Mouse (Mus musculus): Measurements from ENCODE around the gene Casz1. TPM values are rescaled to one million over a fixed set of nuclear protein-coding genes. Genes with fewer than 3 reads are reported as not detected.

Gene Casz1
- total RNA-seq, 2 experiments from 2014 or later = 1.0 to 1.5 TPM

DNA sequence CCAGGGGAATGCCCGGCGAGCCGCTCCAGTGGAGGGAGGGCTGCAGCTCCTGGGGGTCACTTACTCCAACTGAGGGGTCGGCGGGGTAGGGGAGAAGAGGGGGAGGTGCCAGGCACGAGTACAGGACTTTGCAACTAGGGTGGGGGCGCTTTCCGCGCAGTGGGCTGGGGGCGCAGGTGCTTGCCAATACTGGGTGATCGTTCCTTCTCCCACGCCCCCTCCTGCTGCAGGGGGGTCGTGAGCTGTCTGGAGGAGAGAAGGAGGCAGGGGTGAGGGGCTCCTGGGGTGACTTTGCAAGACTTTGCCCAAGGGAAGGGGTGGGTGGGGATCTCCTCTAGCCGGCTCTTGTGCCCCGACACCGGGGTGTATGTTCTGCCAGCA, 541 bp downstream of the Casz1 start:
- no peak for DNase-seq (ENCODE audit: extremely low spot score in 1 of 2, low spot score in 2 of 2)
- intact Hi-C loops (cut with DNase I) = loop anchor here (2.0 kb wide), 2 partner anchors 62 to 96 kb away; no protein-coding TSS in a partner anchor
- TF ChIP-seq CTCF (IDR thresholded peaks at IDR 0.05) = no peak
- peak overlapping the region; percentile 60 for H3K4me3 ChIP-seq
- H3K27ac ChIP-seq = no peak overlapping the region

DNA sequence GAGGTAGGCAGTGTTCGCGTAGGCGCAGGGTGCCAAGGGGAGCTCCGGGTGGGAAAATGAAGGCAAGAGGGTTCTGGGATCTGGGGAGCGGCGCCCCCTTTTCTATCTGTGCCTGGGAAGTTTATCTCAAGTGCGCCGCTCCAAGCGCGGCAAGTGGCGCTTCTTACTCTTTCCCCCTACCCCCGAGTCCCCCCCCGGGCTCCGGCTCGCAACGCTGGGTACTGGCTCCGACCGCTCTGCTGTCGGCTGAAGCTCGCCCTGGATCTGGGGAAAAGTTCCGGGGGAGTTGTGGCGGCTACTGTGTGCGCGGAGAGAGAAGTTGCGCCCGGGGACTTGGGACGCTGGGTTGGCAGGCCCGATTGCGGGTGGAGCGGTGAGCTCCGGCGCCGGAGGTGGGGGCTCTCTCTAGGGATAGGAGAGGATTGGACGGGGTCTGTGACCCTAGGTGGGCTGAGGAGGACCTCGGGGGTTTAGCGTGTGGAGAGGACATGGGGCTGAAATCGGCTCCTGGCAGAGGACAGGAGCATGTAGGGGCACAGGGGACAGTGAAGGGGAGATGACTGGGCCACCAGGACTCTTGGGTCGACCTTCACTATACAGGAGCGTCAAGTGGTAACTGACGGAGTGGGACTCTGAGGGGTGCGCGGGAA, 1.1 kb downstream of the Casz1 start:
- TF ChIP-seq CTCF (IDR thresholded peaks at IDR 0.05) = no peak
- Histone ChIP-seq H3K4me3 (peak overlapping the region; percentile 60), H3K27ac (no peak overlapping the region)
- DNase-seq (ENCODE audit: extremely low spot score in 1 of 2, low spot score in 2 of 2) = no peak
- intact Hi-C loops (cut with DNase I) = loop anchor here (2.0 kb wide), 2 partner anchors 62 to 96 kb away; no protein-coding TSS in a partner anchor

DNA sequence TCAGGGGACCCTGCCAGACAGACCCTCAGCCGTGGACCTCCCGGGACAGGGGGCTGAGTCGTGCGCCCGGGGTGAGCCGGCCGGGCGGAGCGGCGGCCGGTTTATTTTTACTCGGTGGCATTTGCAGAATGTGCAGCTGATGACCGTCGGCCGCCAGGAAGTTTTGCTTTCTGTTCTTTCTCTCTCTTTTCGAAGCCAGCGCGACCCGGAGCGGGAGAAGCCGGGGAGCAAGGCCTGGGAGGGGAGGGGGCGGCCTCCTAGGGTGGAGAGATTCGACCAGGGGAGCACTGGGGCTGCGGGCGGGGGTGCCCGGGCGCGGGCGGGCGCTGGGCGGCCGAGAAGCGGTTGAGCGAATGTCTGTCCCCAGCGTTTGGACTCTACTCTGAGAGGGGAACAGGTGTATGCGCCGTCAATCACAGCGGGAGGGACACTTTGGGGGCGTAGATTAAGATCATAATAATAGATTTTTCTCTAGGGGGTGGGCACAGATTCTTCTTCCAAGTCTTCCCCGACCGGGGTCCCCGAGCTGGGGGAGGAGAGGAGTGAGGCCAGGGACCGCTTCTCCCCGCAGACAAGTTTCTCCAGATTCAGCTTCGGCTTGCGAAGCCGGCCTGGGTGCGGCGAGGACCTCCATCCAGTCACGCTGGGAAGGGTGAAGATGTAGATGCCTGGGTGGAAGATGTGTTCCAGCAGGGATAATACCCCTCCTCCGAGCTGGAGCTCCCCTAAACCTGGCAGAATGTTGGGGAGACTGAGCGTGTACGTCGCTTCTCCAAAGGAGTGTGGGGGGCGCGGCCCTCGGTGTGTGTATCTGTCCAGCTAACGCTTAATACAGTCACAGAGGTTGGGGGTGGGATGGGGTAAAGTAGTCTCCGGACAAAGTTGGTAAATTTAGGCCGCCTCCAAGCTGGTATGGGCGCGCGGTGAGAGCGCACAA, 1.9 kb downstream of the Casz1 start:
- Histone ChIP-seq H3K27ac (no peak overlapping the region), H3K4me3 (peak overlapping the region; percentile 60)
- no peak for DNase-seq (ENCODE audit: extremely low spot score in 1 of 2, low spot score in 2 of 2)
- intact Hi-C loops (cut with DNase I) = loop anchor here (2.0 kb wide), 2 partner anchors 63 to 95 kb away; no protein-coding TSS in a partner anchor
- no peak for TF ChIP-seq CTCF (IDR thresholded peaks at IDR 0.05)

DNA sequence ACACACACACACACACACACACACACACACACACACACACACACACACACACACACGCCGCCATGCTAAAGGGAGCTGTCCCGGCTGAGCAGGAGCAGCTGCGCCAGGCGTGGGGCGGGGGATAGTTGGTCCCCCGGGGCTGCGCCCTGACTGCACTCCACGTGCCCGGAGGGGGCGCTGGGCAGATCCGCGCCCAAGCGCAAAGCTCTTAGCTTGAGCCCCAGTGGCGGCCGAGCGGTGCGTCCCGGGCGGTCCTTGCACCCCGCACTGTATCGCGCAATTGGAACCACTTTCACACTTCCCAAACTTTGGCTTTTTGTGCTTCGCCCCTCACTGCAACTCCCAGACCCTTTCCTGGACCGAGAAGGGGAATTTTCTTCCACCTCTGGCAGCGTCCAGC, 2.6 kb downstream of the Casz1 start:
- intact Hi-C loops (cut with DNase I) = no loop called here
- no peak for DNase-seq (ENCODE audit: extremely low spot score in 1 of 2, low spot score in 2 of 2)
- no peak overlapping the region for H3K27ac ChIP-seq
- no peak overlapping the region for H3K4me3 ChIP-seq
- no peak for TF ChIP-seq CTCF (IDR thresholded peaks at IDR 0.05)

DNA sequence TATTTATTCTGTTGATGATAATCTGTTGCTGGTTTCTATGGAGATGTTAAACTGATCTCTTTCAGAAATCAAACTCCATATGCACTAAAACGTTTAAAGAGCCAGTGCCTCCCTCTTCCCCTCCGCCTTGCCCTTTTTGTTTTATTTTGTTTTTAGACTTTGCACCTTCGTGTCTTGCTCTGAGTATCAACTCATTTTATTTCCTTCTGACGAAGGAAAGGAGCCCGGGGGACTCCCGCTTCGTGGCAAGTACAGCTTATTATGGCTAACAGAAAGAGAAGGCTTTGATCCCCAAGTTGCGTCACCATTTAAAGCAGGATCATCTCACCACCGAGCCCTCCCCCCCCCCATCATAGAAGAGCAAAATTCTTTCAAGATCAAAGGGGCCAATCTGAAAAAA, 3.2 kb downstream of the Casz1 start:
- DNase-seq (ENCODE audit: extremely low spot score in 1 of 2, low spot score in 2 of 2) = no peak
- TF ChIP-seq CTCF (IDR thresholded peaks at IDR 0.05) = no peak
- no peak overlapping the region for H3K4me3 ChIP-seq
- intact Hi-C loops (cut with DNase I) = no loop called here
- no peak overlapping the region for H3K27ac ChIP-seq

DNA sequence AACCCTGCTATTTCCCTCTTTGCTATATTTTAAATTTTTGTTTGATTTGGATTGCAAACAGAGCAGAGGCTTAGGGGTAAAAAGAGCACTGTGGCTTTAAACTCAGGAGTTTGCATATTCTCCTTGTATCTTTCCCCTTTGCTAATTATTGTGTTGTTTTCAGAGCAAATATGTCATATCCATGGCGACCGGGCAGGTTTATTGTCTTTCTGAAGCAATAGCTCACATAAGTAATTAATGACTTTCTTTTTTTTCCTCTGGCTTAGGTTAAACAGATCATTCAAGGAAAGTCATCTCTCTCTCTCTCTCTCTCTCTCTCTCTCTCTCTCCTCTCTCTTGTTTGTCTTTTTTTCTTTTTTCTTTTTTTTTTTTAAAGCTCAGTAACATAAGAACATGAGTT, 4.6 kb downstream of the Casz1 start:
- no peak for DNase-seq (ENCODE audit: extremely low spot score in 1 of 2, low spot score in 2 of 2)
- intact Hi-C loops (cut with DNase I) = no loop called here
- Histone ChIP-seq H3K4me3 (no peak overlapping the region), H3K27ac (no peak overlapping the region)
- TF ChIP-seq CTCF (IDR thresholded peaks at IDR 0.05) = no peak

DNA sequence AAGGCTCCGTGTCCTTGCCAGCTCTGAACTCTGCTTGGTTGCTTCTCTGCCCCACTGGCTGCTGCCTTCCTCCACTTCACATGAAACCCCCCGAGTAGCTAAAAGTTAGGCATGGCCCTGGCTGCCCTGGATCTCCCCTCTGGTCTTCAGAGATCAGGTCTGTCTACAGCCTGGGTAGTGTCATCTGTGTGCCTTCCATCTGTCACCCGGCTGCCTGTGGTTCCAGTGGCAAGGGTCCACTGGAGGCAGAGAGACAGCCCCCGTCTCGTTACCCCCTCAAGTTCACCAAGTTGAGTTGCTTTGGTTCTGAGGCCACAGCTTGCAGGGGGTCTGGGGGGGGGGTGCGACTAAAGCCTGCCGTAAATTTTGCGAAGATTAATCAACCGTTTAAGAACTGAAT, 6.5 kb downstream of the Casz1 start:
- no peak overlapping the region for H3K4me3 ChIP-seq
- no peak for DNase-seq (ENCODE audit: extremely low spot score in 1 of 2, low spot score in 2 of 2)

DNA sequence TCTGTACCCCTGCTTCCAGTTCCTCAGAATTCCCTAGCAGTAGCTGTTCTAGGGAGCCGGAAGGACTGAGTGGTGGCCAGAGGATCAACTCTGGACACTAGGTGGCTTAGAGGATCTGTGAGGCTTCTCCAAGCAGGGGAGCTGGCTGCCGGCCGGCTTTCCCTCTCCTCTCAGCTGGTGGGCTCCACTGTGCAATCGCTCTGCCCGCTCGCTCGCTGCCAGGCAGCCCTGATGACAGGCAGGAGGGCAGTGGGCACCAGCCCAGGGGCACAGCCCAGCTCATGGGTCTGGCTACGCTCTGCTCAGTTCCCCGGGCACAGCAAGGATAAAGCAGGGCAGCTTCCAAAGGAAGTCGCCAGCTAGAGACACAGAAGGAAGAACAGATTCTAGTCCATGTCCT, 7.7 kb downstream of the Casz1 start:
- Histone ChIP-seq H3K27ac (no peak overlapping the region), H3K4me3 (no peak overlapping the region)
- intact Hi-C loops (cut with DNase I) = no loop called here
- TF ChIP-seq CTCF (IDR thresholded peaks at IDR 0.05) = peak; percentile 40
- DNase-seq (ENCODE audit: extremely low spot score in 1 of 2, low spot score in 2 of 2) = peak in 1 of 2 experiments; percentile 23

More for the DNA sequence above, 6.5 kb downstream of the Casz1 start:
- H3K27ac ChIP-seq = no peak overlapping the region
- intact Hi-C loops (cut with DNase I) = no loop called here
- TF ChIP-seq CTCF (IDR thresholded peaks at IDR 0.05) = no peak

DNA sequence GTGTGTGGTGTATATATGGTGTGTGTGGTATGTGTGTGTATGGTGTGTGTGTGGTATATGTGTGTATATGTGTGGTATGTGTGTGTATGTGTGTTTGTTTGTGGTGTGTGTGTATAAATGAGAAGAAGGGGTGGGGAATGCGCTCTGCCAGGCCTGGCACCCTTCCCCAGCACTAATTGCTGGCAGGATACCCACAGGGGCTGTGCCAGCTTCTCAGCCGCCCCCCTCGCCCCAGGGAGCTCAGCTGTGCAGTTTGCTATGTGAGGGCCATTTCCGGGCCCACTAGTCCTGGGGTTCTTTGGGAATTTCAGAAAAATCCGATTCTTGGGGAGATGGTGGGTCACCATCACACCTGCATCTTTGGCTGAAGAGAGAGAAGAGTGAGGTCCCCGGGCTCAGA, 9.0 kb downstream of the Casz1 start:
- no peak overlapping the region for H3K27ac ChIP-seq
- TF ChIP-seq CTCF (IDR thresholded peaks at IDR 0.05) = no peak
- intact Hi-C loops (cut with DNase I) = no loop called here
- no peak for DNase-seq (ENCODE audit: extremely low spot score in 1 of 2, low spot score in 2 of 2)
- no peak overlapping the region for H3K4me3 ChIP-seq

DNA sequence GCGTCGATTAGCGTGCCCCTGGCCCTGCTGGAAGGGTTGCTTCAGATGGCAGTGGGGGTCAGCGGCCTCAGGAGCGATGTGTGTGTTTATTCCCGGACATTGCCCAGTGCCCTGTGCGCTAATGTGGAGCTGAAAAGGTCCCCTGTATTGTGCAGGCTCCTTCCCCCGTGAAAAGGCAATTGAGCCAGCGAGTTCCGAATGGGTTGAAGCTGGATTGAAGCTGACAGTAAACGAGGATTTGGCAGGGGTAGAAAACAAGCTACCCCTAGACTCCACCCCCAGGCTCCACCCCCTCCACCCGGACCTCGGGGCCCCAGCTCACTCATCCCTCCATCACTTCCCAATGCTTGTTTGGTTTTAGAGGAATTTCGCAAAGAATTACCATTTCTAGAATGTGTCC, 12.3 kb downstream of the Casz1 start:
- DNase-seq (ENCODE audit: extremely low spot score in 1 of 2, low spot score in 2 of 2) = no peak
- intact Hi-C loops (cut with DNase I) = no loop called here

DNA sequence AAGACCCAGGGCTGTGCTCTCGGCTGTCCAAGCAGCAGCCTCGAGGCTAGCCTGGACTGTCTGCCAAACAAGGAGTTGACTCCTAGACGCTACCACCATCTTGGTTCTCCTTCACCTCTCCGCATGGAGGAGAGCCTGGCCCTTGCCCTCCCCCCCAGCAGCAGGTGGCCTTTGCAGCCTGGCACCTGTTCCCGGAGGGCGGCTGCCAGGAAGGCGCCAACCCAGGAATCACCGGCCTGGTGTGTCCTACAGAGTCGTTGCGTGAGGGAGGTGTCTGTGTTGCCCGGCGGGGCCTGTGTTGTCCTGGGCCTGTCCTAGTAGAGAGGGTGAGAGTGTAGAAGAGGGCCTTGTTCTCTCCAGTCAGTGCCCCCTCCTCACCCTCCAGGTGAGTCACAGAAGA, 13.9 kb downstream of the Casz1 start:
- no peak overlapping the region for H3K4me3 ChIP-seq
- intact Hi-C loops (cut with DNase I) = no loop called here
- TF ChIP-seq CTCF (IDR thresholded peaks at IDR 0.05) = no peak

More for the DNA sequence above, 12.3 kb downstream of the Casz1 start:
- TF ChIP-seq CTCF (IDR thresholded peaks at IDR 0.05) = no peak
- H3K27ac ChIP-seq = no peak overlapping the region
- H3K4me3 ChIP-seq = no peak overlapping the region

DNA sequence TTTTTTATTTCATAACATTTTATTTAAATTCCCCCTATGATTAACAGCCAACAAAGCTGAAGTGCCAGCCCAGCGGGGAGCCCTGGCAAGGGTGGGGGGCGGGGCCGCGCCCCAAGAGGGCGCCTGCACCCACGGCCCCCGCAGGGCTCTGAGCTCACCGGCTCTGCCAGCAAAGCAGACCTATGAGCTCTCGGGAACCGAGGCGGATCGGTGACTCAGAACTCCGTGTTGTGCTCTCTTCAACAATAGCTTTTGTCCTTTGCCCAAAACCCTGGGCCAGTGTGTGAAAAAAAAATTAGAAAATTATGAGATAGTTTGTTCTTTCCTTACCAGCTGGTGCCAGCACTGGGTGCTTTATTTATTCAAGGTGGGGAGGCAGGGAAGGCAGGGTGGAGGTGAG, 15.9 kb downstream of the Casz1 start:
- intact Hi-C loops (cut with DNase I) = no loop called here
- H3K4me3 ChIP-seq = no peak overlapping the region
- no peak for DNase-seq (ENCODE audit: extremely low spot score in 1 of 2, low spot score in 2 of 2)
- no peak for TF ChIP-seq CTCF (IDR thresholded peaks at IDR 0.05)
- H3K27ac ChIP-seq = no peak overlapping the region

More for the DNA sequence above, 13.9 kb downstream of the Casz1 start:
- H3K27ac ChIP-seq = no peak overlapping the region
- DNase-seq (ENCODE audit: extremely low spot score in 1 of 2, low spot score in 2 of 2) = no peak

Measured in left cerebral cortex, adult 2 months (tissue).